Mouse (Mus musculus): ENCODE measurements around the gene Rfc4.
A peak's percentile ranks its signal among the peaks of the same experiment; 100 is the strongest.
"Not testable (repeated sequence)": the region's sequence is repeated elsewhere in the genome, so short reads cannot be mapped to it uniquely, and the experiment has no call there.

- TF ChIP-seq EP300 (IDR thresholded peaks at IDR 0.05) = not testable (repeated sequence)
- peak; percentile 47 for TF ChIP-seq CTCF (IDR thresholded peaks at IDR 0.05)
These were observed 39.0 kb downstream of the Rfc4 start for GRCm38 (mm10) chr16:23088491-23088890.

Measured in lung, postnatal 0 days (tissue).